Mouse (Mus musculus): ENCODE data around the gene Zbtb16. TPM values are rescaled to one million over a fixed set of nuclear protein-coding genes. Genes with fewer than 3 reads are reported as not detected.

Gene Zbtb16
- polyA plus RNA-seq, 1 experiment from 2014 or later: 2.1 TPM

DNA sequence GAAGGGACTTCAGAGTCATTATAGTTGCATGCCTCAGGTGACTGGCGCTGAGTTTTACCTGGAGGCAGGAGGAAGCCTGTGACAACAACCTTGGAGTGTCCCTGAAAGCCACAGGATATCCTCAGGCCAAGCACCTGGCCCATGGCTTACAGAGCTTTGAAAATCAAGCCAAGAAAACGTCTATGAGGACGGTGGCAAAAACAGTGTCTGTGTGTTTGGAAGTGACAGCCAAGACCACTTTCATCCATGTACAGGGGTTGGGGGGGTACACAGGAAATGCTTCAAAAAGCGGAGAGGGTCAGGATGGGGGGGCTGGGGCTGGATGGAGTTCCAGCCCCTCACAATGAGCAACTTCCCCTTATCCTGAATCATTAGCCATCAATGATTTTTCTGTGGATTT, 116.4 kb downstream of the Zbtb16 start:
- no peak overlapping the region for H3K4me2 ChIP-seq
- no peak overlapping the region for H3K4me3 ChIP-seq (replicated peaks)
- peaks cover 31% of the 10 kb centered on the region for H3K27me3 ChIP-seq

DNA sequence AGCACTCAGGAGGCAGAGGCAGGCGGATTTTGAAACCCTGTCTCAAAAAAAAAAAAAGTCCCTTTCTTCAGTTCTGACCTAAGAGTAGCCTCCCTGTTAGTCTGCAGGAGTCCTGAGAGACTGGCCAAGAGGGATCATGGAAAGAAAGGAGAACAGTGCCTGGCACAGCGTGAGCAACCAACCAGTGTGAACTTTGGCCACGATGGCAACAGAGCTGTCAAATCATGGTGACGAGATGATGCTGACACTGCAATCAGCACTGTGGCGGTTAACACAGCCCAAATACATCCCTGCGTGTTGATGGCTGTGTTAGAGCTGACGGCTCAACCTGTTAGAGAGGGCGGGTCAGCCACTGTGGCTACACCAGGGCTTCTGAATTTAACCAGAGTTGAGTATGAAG, 119.5 kb downstream of the Zbtb16 start:
- WGBS: 84% methylated on average over 8 of the region's 8 CpGs
- Histone ChIP-seq H3K9ac (no peak overlapping the region), H3K4me1 (peaks cover 3% of the 10 kb centered on the region), H3K27ac (no peak overlapping the region), H3K36me3 (no peaks in the 10 kb centered on the region), H3K27me3 (peaks cover 31% of the 10 kb centered on the region), H3K4me3 (replicated peaks) (no peak overlapping the region), H3K9me3 (replicated peaks) (no peaks in the 10 kb centered on the region), H3K4me2 (no peak overlapping the region)
- no peak for ATAC-seq (replicated peaks; ENCODE audit: low FRiP score)

More for the DNA sequence above, 116.4 kb downstream of the Zbtb16 start:
- no peak for ATAC-seq (replicated peaks; ENCODE audit: low FRiP score)
- H3K36me3 ChIP-seq: no peaks in the 10 kb centered on the region
- H3K9me3 ChIP-seq (replicated peaks): no peaks in the 10 kb centered on the region
- no peak overlapping the region for H3K9ac ChIP-seq
- WGBS: 69% methylated on average over 4 of the region's 4 CpGs
- no peak overlapping the region for H3K27ac ChIP-seq
- 0 out of 2 replicates have a peak, but pooled peaks cover 8% of the 10 kb centered on the region for H3K4me1 ChIP-seq

DNA sequence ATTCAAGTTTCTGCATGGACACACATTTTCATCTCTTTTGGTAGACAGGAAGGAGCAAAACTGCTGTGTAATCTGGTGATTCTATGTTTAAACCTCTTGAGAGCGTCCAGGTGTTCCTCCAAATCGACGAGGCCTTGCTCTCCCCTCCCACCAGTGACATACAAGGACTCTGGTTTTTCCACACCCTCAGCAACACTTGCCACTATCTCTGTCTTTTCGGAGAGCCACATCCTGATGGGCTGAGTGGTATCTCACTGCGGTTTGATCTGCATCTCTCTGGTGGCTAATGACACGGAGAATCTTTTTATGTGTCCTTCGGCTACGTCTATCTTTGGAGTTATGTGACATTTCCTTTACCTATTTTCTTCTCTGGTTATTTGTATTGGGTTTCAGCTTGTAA, 121.0 kb downstream of the Zbtb16 start:
- 88% methylated on average over 8 of the region's 8 CpGs for WGBS
- no peak for ATAC-seq (replicated peaks; ENCODE audit: low FRiP score)

DNA sequence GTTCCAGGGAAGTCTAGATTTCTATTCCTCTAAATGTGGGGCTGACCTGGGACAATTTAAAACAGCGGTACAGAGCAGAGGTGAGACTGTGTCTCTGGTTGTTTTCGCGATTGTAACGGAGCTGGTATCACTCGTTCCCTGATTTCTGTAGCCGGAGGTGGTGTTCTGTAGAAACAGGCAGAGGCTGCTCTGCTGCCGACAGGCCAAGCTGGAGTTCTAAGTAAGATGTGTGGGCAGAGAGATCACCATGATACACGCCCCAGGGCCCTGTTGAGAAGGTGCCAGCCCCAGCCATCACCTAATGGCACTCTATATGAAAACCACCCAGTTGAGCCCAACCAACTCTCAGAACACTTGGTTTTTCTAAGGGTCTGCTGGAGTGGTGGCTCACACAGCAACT, 122.2 kb downstream of the Zbtb16 start:
- H3K4me3 ChIP-seq (replicated peaks): no peak overlapping the region
- H3K4me2 ChIP-seq: no peak overlapping the region
- H3K27me3 ChIP-seq: peaks cover 13% of the 10 kb centered on the region
- WGBS: 85% methylated on average over 8 of the region's 8 CpGs
- peaks cover 21% of the 10 kb centered on the region for H3K4me1 ChIP-seq
- no peaks in the 10 kb centered on the region for H3K9me3 ChIP-seq (replicated peaks)
- no peak for ATAC-seq (replicated peaks; ENCODE audit: low FRiP score)
- H3K27ac ChIP-seq: no peak overlapping the region
- H3K36me3 ChIP-seq: no peaks in the 10 kb centered on the region
- no peak overlapping the region for H3K9ac ChIP-seq

More for the DNA sequence above, 121.0 kb downstream of the Zbtb16 start:
- Histone ChIP-seq H3K4me1 (peaks cover 18% of the 10 kb centered on the region), H3K4me2 (no peak overlapping the region), H3K9ac (no peak overlapping the region), H3K4me3 (replicated peaks) (no peak overlapping the region), H3K27me3 (peaks cover 21% of the 10 kb centered on the region), H3K36me3 (no peaks in the 10 kb centered on the region), H3K27ac (no peak overlapping the region), H3K9me3 (replicated peaks) (no peaks in the 10 kb centered on the region)

DNA sequence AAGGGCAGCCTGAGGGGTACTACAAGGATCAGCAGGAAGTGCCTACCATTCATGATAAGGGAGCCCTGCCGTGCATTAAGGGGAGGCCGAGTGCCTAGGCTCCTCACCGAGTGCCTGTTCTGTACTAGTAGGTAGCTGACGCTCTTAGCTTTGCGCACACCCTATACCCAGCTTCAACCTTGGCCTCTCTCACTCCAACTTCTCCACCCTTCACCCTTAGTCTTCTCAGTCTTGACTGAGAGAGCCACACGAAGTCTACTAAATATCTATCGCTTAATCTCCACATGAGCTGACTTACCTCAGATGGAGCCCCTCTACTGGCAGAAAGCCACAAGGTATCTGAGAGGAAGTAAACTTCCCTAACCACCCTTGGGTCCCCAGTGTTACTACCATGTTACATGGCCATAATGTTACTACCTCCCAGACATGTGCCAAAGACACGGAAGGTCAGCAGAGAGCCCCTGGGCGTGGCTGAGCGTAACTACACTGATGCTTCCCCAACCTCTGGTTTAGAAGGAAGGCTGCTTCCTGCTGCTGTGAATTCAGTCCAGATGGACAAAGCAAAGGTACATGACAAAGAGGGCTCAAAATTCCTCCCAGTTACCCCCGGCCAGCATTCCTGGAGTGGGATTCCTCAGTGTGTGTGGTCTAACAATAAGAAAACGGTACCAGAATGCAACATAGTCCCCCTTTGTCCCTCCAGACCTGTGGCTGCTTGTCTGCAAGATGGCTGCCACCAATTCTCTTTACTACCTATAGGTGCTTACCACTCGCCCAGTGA, 122.8 kb downstream of the Zbtb16 start:
- Histone ChIP-seq H3K27ac (no peak overlapping the region), H3K4me3 (replicated peaks) (no peak overlapping the region), H3K9me3 (replicated peaks) (no peaks in the 10 kb centered on the region), H3K4me2 (no peak overlapping the region), H3K4me1 (peaks cover 21% of the 10 kb centered on the region), H3K27me3 (peaks cover 13% of the 10 kb centered on the region), H3K9ac (no peak overlapping the region), H3K36me3 (no peaks in the 10 kb centered on the region)
- WGBS: 91% methylated on average over 13 of the region's 13 CpGs
- ATAC-seq (replicated peaks; ENCODE audit: low FRiP score): no peak

DNA sequence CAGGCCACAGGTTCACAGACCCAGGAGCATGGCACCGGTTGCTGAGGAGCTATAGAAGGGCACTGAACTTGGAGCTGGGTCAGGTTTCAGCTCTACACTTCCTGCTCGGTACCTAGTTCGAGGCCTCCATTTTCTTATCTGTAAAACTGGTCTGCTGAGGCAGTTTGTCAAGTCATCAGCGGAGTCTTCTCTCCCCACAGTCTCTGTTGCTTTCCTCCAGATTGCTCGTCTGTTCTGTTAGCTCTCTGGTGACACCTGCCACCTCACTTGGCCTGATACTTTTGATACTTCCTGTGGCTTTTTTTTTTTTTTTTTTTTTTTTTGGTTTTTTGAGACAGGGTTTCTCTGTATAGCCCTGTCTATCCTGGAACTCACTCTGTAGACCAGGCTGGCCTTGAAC, 124.2 kb downstream of the Zbtb16 start:
- no peak overlapping the region for H3K9ac ChIP-seq
- H3K4me1 ChIP-seq: peaks cover 30% of the 10 kb centered on the region
- H3K4me2 ChIP-seq: no peak overlapping the region
- no peaks in the 10 kb centered on the region for H3K36me3 ChIP-seq
- no peak overlapping the region for H3K4me3 ChIP-seq (replicated peaks)
- no peak for ATAC-seq (replicated peaks; ENCODE audit: low FRiP score)
- 61% methylated on average over 5 of the region's 5 CpGs for WGBS
- peaks cover 13% of the 10 kb centered on the region for H3K27me3 ChIP-seq
- peak overlapping the region; percentile 70 for H3K27ac ChIP-seq
- H3K9me3 ChIP-seq (replicated peaks): no peaks in the 10 kb centered on the region

DNA sequence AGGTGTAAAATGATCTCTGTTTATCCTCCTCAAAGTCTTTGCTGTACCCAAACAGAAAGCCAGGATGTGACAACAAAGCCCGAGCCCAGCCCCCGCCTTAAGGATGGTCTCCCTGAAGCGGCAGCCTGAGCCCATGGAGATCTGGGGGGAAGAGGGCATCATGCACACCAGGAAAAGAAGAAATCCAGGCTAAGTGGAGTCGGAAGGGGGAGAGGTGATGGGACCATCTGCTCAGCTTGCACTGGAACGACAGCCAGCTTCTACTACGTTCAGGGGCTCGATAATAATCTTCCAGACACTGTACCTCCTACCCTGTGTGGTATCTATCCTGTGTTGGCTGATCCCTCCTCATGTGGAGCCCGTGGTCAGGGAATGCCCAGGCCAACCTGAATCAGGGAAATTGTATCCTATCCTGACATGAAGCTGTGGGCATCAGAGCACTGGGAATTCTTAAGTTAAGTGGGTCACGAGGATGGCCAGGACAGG, 124.7 kb downstream of the Zbtb16 start:
- Histone ChIP-seq H3K4me1 (peaks cover 35% of the 10 kb centered on the region), H3K9ac (0 out of 2 replicates have a peak overlapping the region, but pooled peaks have one; percentile 10), H3K4me2 (no peak overlapping the region), H3K27me3 (peaks cover 13% of the 10 kb centered on the region), H3K9me3 (replicated peaks) (no peaks in the 10 kb centered on the region), H3K36me3 (no peaks in the 10 kb centered on the region), H3K4me3 (replicated peaks) (no peak overlapping the region), H3K27ac (peak overlapping the region; percentile 70)
- WGBS: 26% methylated on average over 9 of the region's 9 CpGs
- no peak for ATAC-seq (replicated peaks; ENCODE audit: low FRiP score)

DNA sequence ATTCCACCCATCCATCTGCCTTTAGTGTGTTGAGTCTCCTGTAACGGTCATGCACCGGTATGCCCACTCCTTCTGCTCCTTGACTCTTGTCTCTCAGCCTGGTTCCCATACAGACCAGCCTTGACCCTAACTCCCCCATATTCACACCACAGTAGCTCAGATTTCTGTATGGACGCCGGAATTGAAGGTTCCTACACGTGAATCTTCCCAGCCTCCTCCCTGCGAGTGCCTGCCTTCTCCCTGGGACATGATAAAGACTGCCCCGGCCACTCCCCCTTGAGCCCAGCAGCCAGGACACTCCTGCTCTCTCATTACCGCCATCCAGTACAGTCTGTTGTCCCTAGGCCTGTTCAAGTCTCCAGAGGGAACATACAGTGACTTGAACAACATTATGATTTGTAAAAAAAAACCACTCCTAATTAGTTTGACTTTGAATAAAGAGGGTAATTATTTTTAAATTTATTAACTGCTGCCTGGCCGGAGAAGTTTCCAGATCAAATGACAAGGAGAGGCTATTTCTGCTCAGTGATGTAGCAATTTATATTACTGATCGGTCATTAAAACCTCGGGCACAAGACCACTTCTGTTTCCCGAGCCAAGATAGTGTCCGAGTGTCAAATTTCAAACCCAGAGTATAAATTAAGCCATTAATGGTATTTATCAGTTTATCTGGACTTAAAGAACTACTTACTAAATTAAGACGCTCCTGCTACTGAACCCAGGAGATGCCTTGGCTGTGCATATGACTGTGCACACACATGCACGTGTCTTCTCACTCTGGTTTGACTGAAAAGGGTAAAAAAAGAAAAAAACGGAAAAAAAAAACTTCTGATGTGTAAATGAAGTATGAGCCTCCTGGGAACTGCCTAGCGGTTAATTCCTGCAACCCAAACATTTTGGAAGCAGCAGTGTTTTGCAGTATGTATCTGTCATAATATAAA, 125.4 kb downstream of the Zbtb16 start:
- Histone ChIP-seq H3K36me3 (no peaks in the 10 kb centered on the region), H3K27me3 (peaks cover 16% of the 10 kb centered on the region), H3K9ac (no peak overlapping the region), H3K4me1 (peaks cover 35% of the 10 kb centered on the region), H3K4me2 (no peak overlapping the region), H3K27ac (peak overlapping the region; percentile 70), H3K9me3 (replicated peaks) (no peaks in the 10 kb centered on the region), H3K4me3 (replicated peaks) (no peak overlapping the region)
- WGBS: 10% methylated on average over 17 of the region's 17 CpGs
- ATAC-seq (replicated peaks; ENCODE audit: low FRiP score): peak; percentile 89

DNA sequence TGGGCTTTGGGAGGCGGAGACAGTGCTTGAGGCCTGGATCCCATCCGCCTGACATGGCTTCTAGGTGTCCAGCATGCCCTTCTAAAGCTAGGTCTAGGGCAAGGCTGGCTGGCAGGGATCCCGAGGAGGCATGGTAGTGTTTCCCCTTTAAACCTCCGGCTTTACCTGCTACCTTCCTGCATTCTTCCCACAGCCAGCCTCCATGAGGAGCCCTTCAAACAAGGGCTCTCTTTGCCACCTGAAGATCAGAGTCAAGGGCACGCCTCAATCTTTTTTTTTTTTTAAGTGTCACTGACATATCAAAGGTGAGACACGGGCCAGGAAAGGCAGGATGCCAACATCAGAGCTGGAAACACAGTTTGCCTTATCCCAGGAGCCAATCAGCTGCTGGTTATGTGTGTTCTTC, 128.2 kb downstream of the Zbtb16 start:
- no peaks in the 10 kb centered on the region for H3K9me3 ChIP-seq (replicated peaks)
- no peak overlapping the region for H3K4me2 ChIP-seq

DNA sequence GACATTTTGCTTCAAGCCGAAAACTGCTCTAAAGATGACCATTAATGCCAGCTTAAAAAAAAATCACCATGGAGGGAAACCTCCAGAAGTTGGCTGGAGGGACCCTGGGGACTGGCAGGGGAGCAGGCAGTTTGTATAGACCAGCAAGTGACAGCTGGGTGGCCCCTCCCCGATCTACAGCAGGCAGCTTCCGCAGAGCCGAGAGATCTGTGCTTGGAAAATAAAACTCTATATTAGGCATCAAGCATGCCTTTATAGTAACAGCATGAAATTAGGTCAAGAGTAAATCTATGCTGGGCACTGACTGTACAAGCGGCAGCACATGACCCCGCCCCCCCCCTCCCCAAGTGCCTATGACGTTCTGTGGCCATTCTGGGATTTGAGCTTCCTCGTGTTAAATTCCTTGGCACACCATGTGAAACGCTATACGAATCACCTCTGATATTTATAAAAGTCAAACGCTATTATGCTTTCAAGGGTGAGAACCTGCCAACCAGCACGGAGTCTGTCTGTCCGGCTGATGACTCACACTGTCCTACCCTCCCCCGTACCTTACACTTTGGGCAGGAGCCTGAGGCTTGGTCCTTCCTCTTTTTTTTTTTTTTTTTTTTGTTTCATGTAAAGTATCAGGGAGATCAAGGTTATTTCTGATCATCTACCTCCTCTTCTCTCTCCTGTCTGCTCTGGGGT, 128.7 kb downstream of the Zbtb16 start:
- H3K4me3 ChIP-seq (replicated peaks): no peak overlapping the region
- 43% methylated on average over 14 of the region's 14 CpGs for WGBS
- peaks cover 12% of the 10 kb centered on the region for H3K27me3 ChIP-seq
- no peaks in the 10 kb centered on the region for H3K36me3 ChIP-seq
- peak overlapping the region; percentile 29 for H3K4me2 ChIP-seq
- H3K9me3 ChIP-seq (replicated peaks): no peaks in the 10 kb centered on the region
- H3K27ac ChIP-seq: no peak overlapping the region
- peaks cover 35% of the 10 kb centered on the region for H3K4me1 ChIP-seq
- no peak overlapping the region for H3K9ac ChIP-seq
- ATAC-seq (replicated peaks; ENCODE audit: low FRiP score): no peak

More for the DNA sequence above, 128.2 kb downstream of the Zbtb16 start:
- H3K27ac ChIP-seq: no peak overlapping the region
- peaks cover 12% of the 10 kb centered on the region for H3K27me3 ChIP-seq
- peaks cover 35% of the 10 kb centered on the region for H3K4me1 ChIP-seq
- WGBS: 79% methylated on average over 6 of the region's 6 CpGs
- no peaks in the 10 kb centered on the region for H3K36me3 ChIP-seq
- no peak overlapping the region for H3K9ac ChIP-seq
- no peak overlapping the region for H3K4me3 ChIP-seq (replicated peaks)
- no peak for ATAC-seq (replicated peaks; ENCODE audit: low FRiP score)

DNA sequence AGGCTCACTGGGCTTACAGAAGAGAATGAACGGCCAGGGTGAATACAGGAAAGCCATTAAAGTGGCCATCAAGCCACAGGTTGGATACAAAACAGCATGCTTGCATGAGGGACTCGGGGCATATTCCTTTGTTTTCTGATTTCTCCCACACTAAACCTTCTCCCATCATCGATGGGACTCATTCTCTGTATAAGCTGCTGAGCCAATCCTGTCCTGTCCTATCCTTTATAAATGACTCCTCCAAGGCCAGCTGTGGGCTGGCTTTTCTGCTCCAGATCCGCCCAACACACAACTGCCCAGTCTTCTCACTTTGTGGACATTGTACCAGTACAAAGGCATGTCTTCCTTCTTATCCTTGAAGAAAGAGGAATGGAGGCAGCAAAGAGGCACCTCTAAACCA, 134.7 kb downstream of the Zbtb16 start:
- whole genome bisulfite sequencing: 74% methylated on average over 4 of the region's 4 CpGs
- H3K27me3 ChIP-seq: peaks cover 23% of the 10 kb centered on the region
- no peak overlapping the region for H3K9ac ChIP-seq
- no peaks in the 10 kb centered on the region for H3K9me3 ChIP-seq (replicated peaks)
- no peak overlapping the region for H3K27ac ChIP-seq
- no peak for ATAC-seq (replicated peaks; ENCODE audit: low FRiP score)
- H3K4me3 ChIP-seq (replicated peaks): no peak overlapping the region
- H3K4me2 ChIP-seq: no peak overlapping the region
- no peaks in the 10 kb centered on the region for H3K36me3 ChIP-seq
- peaks cover 11% of the 10 kb centered on the region for H3K4me1 ChIP-seq
